Mouse (Mus musculus): ENCODE data around the gene Txn1.

DNA sequence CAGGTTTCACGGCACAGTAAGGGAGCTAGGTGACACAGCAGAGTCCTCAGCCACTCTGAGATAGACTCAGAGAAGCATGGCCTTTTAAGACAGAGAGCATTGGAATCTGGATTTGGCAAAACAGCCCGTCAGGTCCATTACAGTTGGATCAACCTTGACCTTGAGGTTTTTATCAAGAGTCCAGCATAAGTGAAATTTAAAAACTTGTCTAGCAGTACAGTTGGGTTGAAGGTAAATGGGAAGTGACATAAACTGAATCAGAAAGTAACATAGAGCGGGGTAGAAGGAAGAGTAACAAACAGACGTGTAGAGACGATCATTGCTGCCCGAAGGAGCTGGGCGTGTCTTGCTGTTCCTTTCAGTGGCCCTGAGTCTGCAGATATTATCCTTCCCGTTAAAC, 2.8 kb upstream of the Txn1 start:
- TF ChIP-seq CTCF (IDR thresholded peaks at IDR 0.05; ENCODE audit: insufficient read depth, low read length) (no peak), POLR2A (IDR thresholded peaks at IDR 0.05; ENCODE audit: borderline replicate concordance, extremely low read depth, low read depth, low read length) (no peak)

Measured in lung, adult 2 months (tissue).